Mouse (Mus musculus) kidney, postnatal 10 days (tissue): Measurements from ENCODE around the gene Map3k12.

ENCODE experiments used
- DNase-seq: peaks from one replicate; pipeline ENCODE4 v3.0.0; 2021; ENCODE audit warnings: mixed read lengths

Map3k12 gene

DNA sequence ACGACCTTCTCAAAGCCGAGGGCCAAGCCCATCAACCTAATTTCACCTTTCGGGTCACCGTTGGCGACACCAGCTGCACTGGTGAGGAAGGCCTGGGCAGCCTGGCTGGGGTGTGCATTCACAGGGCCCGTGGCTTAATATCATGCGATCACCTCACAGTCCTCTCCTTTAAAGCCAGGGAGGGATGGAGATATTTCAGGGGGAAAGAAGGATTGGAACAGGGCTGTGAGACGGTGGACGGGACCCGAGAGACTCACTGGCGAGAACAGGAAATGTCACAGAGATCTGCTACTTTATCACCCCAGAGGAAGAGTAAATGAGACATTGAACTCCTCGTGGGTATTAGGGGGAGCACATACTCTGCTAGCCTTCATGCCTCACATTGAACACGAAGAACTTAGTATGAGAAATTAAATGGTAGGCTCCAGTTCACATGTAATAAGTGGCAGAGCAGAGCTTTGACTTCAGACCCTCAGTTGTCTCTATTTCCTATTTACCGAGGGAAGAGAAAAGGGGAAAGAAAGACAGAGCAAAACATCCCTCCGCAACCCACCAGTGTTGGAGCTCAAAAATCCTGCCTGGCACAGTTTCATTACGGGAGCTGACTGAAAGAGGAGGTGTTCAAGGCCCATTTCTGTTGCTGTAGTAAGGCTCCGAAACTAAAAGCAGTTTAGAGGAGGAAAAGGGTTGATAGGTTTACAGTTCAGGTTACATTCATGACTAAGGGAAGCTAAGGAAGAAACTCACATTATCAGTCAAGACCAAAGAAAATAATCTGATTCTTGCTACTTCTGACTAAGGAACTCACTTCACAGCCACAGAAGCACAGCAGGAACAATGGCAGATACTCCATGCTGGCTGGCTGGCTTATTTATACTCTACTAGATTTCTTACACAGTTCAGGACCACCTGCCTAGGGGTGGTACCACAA is 2.6 kb upstream of the Map3k12 start:
- no peak for DNase-seq

GRCm38 (mm10) chr15:102518859-102519201 is 2.0 kb upstream of the Map3k12 start:
- no peak for DNase-seq

- peak; percentile 100 for DNase-seq
Observed at GRCm38 (mm10) chr15:102517976-102518858, 1.4 kb upstream of the Map3k12 start, which contains the start of gene Tarbp2. Tarbp2 (plus strand) TSS chr15:102518192.

- DNase-seq, result no peak
Observed at GRCm38 (mm10) chr15:102517631-102517975, 739 bp upstream of the Map3k12 start.

DNA sequence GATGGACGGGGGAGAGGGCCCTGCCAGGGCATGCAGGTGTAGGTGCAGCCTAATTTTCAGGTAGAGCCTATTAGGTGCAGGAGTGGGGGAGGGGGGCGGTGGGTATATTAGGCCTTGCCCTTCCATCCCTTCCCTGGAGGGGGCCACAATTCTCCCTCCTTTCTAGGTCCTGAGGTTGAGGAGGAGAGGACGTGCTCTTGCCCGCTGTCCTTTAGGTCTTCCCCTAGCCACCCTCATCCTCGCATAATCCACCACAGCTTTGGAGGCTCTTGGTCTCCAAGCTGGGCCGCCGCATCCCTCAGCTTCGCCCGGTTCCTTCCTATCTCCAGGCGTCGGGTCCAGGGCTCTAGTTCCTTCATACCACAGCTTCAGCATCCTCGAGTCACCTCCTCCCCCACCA is 571 bp downstream of the Map3k12 start:
- DNase-seq, result peak; percentile 56

- no peak for DNase-seq
Observed at GRCm38 (mm10) chr15:102515791-102516190, 1.1 kb downstream of the Map3k12 start.

DNA sequence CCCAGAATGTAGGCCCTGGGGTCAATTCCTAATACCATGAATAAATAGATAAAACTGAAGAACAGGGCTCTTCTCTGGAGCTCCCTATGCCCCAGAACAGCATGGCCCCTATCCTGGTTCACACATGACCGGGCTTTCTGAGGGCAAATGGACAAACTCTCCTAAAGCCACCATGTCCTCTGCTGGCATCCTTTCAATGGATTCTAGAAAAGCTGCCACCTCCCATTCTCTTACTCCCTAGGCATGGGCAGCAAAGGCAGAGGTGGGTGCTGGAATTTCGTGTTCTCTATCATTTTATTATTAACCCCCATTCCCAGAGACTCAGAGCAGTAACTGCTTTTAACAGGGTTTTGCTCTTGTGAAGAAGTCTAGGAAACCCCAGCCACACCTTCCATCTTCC is 1.6 kb downstream of the Map3k12 start:
- no peak for DNase-seq

GRCm38 (mm10) chr15:102513004-102513403 is 3.9 kb downstream of the Map3k12 start:
- DNase-seq, result no peak

GRCm38 (mm10) chr15:102512471-102512870 is 4.4 kb downstream of the Map3k12 start:
- DNase-seq, result no peak

- DNase-seq, result no peak
Observed at GRCm38 (mm10) chr15:102512010-102512409, 4.9 kb downstream of the Map3k12 start.

DNA sequence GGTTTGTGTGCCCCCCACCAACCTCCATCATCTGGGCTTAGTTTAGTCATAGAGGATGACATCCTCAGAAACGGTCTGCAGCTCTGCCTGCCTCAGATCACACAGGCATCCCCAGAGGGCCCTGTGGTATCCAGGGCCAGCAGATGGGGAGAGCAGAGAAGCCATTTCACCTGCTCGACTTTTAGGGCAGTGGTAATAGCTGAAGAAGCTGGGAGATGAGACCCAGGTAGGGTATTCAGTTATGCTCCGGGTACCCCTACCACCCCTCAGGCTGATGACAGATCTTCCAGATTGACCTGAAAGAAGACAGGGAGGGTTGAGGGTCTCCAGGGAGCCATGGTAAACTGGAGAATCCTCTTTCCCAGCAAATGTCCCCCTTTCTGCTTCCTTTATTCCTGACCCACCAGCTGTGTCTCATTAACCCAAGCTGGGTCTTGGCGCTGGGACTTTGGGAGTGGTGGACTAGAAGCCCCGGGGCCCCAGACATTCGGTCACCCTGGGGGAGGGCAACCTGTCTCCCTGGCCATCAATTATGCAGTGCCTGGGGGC is 5.5 kb downstream of the Map3k12 start:
- peak; percentile 74 for DNase-seq

- DNase-seq, result peak; percentile 93
Observed at GRCm38 (mm10) chr15:102510590-102511284, 6.1 kb downstream of the Map3k12 start.

- DNase-seq, result peak; percentile 17
Observed at GRCm38 (mm10) chr15:102510110-102510509, 6.8 kb downstream of the Map3k12 start.

GRCm38 (mm10) chr15:102508336-102508735 is 8.5 kb downstream of the Map3k12 start:
- DNase-seq, result peak; percentile 3

- DNase-seq, result peak; percentile 2
Observed at GRCm38 (mm10) chr15:102507561-102507960, 9.3 kb downstream of the Map3k12 start.

DNA sequence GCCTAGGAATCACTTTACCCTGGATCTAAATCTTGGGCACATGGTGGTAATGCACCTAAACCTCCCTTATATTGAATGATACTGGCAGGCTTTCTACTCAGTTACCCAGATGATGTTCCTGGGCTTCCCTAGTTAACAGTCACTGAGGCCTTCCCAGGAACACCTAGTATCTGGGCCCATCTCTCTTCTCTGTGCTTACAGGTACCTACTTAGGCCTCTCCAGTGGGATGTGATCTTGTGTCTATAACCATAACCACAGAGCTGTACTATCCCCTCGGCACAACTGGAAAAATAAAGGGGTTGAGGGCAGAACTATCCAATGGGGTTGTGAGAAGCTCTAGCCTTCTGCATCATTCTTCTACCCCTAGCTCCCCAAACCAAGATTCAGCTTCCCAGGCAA is 10.0 kb downstream of the Map3k12 start:
- peak; percentile 3 for DNase-seq

DNA sequence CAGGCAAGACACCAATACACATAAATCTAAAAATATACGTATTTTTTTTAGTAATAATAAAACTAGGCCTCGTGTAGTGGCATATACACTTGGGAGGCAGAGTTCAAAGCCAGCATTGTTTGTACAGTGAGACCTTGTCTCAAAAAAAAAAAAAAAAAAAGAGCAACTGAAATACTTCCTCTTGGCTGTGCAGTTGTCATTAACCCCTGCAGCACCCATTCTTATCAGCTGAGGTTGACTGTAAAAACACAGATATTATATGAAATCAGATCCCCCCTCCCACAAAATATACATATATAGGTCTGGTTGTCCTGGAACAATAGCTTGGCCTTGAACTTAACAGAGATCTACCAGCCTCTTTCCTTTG is 10.4 kb downstream of the Map3k12 start:
- DNase-seq, result peak; percentile 2

DNA sequence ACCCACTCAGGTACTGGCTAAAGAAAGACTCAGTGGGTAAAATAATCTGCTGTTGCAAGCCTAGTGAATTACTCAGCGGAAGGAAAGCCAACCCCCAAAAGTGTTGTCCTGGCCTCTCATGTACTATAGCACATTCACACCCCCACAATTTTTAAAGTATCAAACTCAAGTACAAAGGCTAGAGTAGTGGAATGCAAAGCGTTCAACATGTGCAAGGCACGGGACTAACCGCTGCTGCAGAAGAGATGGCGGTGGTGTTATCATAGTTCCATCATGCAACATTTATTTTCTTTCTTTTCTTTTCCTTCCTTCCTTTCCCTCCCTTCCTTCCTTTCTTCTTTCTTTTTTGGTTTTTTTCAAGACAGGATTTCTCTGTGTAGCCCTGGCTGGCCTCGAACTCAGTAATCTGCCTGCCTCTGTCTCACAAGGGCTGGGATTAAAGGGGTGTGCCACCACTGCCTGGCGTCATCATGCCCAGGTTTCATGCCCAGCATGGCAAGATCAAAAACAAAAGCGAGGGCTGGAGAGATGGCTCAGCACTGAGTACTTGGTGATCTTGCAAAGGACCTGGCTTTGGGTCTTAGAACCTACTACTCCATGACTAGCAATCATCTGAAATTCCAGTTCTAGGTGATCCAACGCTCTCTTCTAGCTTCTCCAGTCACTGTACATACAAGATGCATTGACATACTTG is 10.9 kb downstream of the Map3k12 start:
- DNase-seq, result peak; percentile 8

DNA sequence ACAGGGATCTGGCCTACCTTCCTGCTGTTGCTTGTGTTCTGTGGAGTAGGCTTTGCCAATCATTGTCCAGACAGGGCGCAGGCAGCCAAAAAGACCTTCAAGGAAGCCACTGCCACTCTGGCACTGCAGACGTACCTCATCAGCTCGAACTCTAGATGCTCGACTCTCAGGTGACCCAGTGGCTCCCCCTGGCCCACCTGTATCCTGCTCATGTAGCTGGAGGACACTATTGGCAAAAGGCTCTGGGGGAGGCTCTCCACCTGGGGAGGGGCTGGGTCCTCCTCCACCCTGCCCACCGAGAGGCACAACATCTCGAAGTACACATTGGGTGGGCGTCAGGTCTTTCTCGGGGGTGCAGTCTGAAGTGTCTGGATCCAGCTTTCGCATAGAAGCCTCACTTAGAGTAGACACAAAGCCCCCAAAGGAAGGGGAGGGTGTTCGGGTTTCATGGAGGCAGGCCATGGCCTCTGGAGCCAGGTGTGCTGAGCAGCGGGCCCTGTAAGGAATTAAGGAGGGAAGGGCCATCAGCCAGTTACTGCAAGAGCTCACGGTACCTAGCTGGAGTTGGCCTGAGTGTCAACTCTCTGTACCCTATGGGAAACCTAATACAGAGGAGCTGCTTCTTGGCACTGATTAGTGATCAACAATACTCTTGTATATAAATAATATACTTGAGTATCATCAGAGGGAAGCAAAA is 11.6 kb downstream of the Map3k12 start:
- DNase-seq, result no peak

- peak; percentile 16 for DNase-seq
Observed at GRCm38 (mm10) chr15:102503924-102504782, 12.7 kb downstream of the Map3k12 start.

DNA sequence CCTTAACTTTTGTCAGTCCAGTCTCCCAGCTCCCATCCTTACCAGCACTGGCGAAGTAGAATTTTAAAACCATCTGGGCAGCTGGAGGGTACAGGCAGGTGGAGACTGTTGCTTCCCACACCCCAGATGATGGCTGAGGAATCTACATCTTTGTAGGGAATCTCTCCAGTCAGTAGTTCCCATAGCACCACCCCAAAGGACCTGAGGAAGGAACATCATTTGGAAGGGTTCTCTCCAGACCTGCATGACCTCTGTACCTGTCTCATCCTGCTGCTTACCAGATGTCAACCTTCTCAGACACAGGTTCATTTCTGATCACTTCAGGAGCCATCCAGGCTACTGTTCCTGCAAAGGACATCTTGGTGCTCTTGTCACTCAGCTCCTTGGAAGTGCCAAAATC is 13.4 kb downstream of the Map3k12 start, which contains the start of gene Gm10337:
Gene Gm10337 (plus strand): TSS at position 276 of the 400 bp plus-strand sequence.
- DNase-seq, result peak; percentile 5
